Mouse (Mus musculus): ENCODE measurements around the gene Fut8. TPM values are rescaled to one million over a fixed set of nuclear protein-coding genes. Genes with fewer than 3 reads are reported as not detected.
"Not testable (repeated sequence)": the region's sequence is repeated elsewhere in the genome, so short reads cannot be mapped to it uniquely, and the experiment has no call there.

Gene Fut8
- polyA plus RNA-seq, 1 experiment from 2014 or later = 19.6 TPM

DNA sequence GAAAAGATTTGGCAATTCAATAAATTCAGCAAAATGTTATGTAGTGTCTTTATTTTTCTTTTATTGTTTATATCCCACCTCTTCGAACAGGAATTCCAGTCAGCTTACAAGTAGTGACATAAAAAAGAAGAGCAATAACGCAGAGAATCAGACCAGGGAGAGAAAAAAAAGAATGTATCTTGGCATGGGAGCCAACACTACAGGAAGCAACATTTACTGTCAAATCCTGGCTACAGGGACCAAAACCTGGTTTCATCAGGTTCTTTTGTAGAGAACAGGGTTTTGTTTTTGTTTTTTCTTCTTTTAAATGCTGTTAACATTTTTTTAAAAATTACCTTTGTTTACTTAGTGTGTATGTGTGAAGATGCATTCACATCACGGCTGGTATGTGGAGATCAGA is 273.7 kb downstream of the Fut8 start:
- Histone ChIP-seq H3K36me3 (ENCODE audit: control insufficient read depth, insufficient read depth) (no peaks in the 10 kb centered on the region), H3K27me3 (ENCODE audit: control insufficient read depth, insufficient read depth, low read length) (no peaks in the 10 kb centered on the region), H3K27ac (ENCODE audit: low read length) (no peak overlapping the region), H3K4me3 (ENCODE audit: low read length) (no peak overlapping the region), H3K9ac (ENCODE audit: low read length) (no peak overlapping the region), H3K4me1 (ENCODE audit: control insufficient read depth, insufficient read depth, low read length) (no peaks in the 10 kb centered on the region), H3K4me2 (ENCODE audit: low read depth, low read length) (no peak overlapping the region), H3K9me3 (replicated peaks; ENCODE audit: control insufficient read depth, low read length) (no peaks in the 10 kb centered on the region)
- WGBS = 64% methylated on average over 3 of the region's 3 CpGs
- no peak for ATAC-seq (replicated peaks; ENCODE audit: extremely low read depth, insufficient read depth, low FRiP score)

DNA sequence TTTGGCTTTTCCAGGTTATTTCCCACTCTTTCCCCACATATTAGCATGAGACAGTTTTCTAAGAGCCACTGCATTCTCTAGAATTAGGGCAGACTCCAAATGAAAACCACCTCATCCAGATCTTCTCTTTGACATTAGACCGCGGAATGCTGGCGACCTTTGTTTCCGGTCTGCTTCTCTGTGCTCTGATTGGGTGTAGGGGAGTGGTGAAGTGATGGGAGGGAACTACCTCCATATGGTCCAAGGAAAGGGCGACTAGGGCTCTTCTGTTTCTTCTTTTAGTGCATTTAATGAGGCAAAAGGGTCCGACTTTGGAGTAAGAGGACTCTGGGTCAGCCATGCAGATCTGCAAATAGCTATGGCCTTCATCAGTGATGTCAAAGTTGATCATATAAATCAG is 278.9 kb downstream of the Fut8 start:
- Histone ChIP-seq H3K27ac (ENCODE audit: low read length) (no peak overlapping the region), H3K9ac (ENCODE audit: low read length) (no peak overlapping the region), H3K27me3 (ENCODE audit: control insufficient read depth, insufficient read depth, low read length) (no peaks in the 10 kb centered on the region), H3K4me1 (ENCODE audit: control insufficient read depth, insufficient read depth, low read length) (no peaks in the 10 kb centered on the region), H3K36me3 (ENCODE audit: control insufficient read depth, insufficient read depth) (no peaks in the 10 kb centered on the region), H3K4me3 (ENCODE audit: low read length) (no peak overlapping the region), H3K4me2 (ENCODE audit: low read depth, low read length) (no peak overlapping the region), H3K9me3 (replicated peaks; ENCODE audit: control insufficient read depth, low read length) (no peaks in the 10 kb centered on the region)
- 84% methylated on average over 6 of the region's 6 CpGs for WGBS
- no peak for ATAC-seq (replicated peaks; ENCODE audit: extremely low read depth, insufficient read depth, low FRiP score)

DNA sequence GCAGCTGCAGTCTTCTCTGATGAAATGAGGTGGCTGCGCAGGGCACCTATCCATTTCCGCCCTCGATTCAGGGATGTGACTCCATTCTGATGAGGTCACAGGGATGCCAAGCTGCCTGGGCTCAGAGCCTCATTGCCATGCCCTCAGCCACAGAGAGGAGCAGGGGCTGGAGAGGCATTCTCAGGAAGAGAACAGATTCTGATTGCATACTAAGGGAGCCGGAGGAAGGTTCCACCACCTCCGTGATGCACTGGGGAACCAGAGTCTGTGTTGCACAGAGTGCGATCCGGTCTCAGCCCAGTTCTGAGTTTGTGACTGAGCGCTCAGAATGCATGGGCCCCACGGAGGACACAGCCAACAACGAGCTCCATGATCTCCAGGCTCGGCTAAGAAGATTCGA is 279.8 kb downstream of the Fut8 start:
- no peak for ATAC-seq (replicated peaks; ENCODE audit: extremely low read depth, insufficient read depth, low FRiP score)
- no peaks in the 10 kb centered on the region for H3K4me1 ChIP-seq (ENCODE audit: control insufficient read depth, insufficient read depth, low read length)
- H3K27ac ChIP-seq (ENCODE audit: low read length) = no peak overlapping the region
- H3K9ac ChIP-seq (ENCODE audit: low read length) = no peak overlapping the region
- no peak overlapping the region for H3K4me3 ChIP-seq (ENCODE audit: low read length)
- H3K9me3 ChIP-seq (replicated peaks; ENCODE audit: control insufficient read depth, low read length) = no peaks in the 10 kb centered on the region
- H3K4me2 ChIP-seq (ENCODE audit: low read depth, low read length) = no peak overlapping the region
- WGBS = 88% methylated on average over 12 of the region's 12 CpGs
- H3K36me3 ChIP-seq (ENCODE audit: control insufficient read depth, insufficient read depth) = no peaks in the 10 kb centered on the region
- no peaks in the 10 kb centered on the region for H3K27me3 ChIP-seq (ENCODE audit: control insufficient read depth, insufficient read depth, low read length)

DNA sequence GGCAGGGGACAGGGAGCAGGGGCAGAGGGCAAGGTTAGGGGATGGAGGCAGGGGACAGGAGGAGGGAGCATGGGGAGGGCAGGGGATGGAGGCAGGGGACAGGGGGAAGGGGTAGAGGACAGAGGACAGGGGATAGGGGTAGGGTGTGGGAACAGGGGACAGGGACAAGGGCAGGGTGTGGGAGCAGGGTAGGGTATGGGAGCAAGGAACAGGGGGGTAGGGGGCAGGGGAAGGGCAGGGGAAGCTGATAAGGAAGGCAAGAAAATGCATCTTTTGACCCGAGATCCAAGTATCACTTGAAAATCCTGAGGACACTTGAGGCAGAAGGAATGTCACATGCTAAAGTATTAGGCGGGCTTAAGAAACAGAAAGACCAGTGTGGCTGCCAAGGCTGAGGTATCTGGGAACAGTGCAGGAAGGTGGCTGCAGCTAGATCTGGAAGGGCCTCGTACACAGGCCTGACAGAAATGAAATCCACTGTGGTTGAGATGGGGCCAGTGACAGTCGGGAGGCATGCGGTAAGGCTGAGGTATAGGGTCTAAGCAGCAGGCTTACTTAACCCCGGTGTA is 281.7 kb downstream of the Fut8 start:
- Histone ChIP-seq H3K9ac (ENCODE audit: low read length) (no peak overlapping the region), H3K27me3 (ENCODE audit: control insufficient read depth, insufficient read depth, low read length) (no peaks in the 10 kb centered on the region), H3K9me3 (replicated peaks; ENCODE audit: control insufficient read depth, low read length) (no peaks in the 10 kb centered on the region), H3K4me2 (ENCODE audit: low read depth, low read length) (no peak overlapping the region), H3K27ac (ENCODE audit: low read length) (no peak overlapping the region), H3K4me1 (ENCODE audit: control insufficient read depth, insufficient read depth, low read length) (no peaks in the 10 kb centered on the region), H3K36me3 (ENCODE audit: control insufficient read depth, insufficient read depth) (no peaks in the 10 kb centered on the region), H3K4me3 (ENCODE audit: low read length) (no peak overlapping the region)
- no peak for ATAC-seq (replicated peaks; ENCODE audit: extremely low read depth, insufficient read depth, low FRiP score)
- 66% methylated on average over 6 of the region's 6 CpGs for WGBS

DNA sequence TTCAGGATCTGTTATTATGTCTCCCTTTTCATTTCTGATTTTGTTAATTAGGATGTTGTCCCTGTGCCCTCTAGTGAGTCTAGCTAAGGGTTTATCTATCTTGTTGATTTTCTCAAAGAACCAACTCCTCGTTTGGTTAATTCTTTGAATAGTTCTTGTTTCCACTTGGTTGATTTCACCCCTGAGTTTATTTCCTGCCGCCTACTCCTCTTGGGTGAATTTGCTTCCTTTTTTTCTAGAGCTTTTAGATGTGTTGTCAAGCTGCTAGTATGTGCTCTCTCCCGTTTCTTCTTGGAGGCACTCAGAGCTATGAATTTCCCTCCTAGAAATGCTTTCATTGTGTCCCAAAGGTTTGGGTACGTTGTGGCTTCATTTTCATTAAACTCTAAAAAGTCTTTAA is 286.1 kb downstream of the Fut8 start:
- not testable (repeated sequence) for H3K27me3 ChIP-seq (ENCODE audit: control insufficient read depth, insufficient read depth, low read length); H3K9me3 ChIP-seq (replicated peaks; ENCODE audit: control insufficient read depth, low read length); H3K36me3 ChIP-seq (ENCODE audit: control insufficient read depth, insufficient read depth); H3K4me3 ChIP-seq (ENCODE audit: low read length); H3K9ac ChIP-seq (ENCODE audit: low read length); H3K4me1 ChIP-seq (ENCODE audit: control insufficient read depth, insufficient read depth, low read length); ATAC-seq (replicated peaks; ENCODE audit: extremely low read depth, insufficient read depth, low FRiP score); H3K27ac ChIP-seq (ENCODE audit: low read length); H3K4me2 ChIP-seq (ENCODE audit: low read depth, low read length)
- 61% methylated on average over 3 of the region's 4 CpGs for WGBS

Data from heart, embryonic 16.5 days (tissue).